Mouse (Mus musculus) cerebellum, adult 11 months (tissue): ENCODE results near the gene Ace3.
"Not testable (repeated sequence)": the region's sequence is repeated elsewhere in the genome, so short reads cannot be mapped to it uniquely, and the experiment has no call there.

Source experiments
- DNase-seq: peaks from one replicate; pipeline ENCODE4 v3.0.0; 2022

Gene Ace3

DNA sequence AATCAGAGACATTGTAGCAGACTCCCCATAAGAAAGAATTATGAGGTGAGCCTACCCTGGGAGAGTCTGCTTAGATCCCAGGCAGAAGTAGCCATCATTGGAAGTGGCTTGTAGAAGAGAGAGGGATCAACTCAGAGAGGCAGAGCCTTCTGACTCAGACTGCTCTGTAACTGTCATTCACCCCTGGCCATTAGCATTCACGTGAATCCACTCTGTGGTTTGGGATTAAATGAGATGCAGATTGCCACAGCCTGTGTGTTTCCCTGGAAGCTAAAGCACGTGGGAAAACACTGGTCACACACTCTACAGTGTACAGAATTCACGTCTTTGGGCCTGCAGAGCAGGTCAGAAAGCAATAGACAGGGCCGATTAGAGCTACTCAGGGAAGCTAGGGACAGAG, 10.0 kb upstream of the Ace3 start:
- DNase-seq: no peak

DNA sequence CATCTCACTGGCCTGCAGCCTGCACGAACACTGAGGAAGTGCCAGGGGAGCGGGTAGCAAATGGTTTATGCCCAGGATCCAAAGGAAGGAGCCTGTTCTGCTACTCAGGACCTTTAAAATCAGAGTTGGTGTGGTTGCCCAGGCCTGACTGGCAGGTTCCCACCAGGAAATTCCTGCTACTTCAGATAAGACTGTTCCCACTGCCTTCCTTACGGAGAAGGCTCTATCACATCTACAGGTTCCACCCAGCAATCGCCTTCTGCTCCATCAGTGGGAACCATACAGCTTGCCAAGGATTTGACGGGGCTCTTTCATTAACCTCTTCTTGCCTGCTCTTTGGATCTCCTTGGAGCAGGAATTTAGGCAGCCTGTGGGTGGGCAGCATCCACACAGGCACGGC, 7.0 kb upstream of the Ace3 start:
- no peak for DNase-seq

DNA sequence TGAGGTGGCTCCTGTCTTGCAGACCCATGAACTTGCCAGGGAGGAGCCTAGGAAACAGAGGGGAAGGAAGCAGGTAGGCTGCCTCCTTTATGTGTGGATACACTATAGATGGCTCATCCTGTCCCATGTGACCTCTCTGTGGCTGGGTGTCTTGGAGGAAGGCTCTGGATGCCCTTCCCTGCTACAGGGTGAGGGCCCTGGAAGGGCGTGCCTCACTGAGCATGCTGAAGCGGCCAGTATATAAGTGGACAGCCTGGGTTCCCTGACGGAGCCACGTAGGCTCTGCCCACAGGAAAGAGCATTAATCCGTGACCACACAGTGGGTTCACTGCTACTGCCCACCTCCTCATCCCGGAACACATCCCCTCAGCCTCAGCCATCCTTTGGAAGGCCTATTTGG, 5.0 kb upstream of the Ace3 start:
- no peak for DNase-seq

DNA sequence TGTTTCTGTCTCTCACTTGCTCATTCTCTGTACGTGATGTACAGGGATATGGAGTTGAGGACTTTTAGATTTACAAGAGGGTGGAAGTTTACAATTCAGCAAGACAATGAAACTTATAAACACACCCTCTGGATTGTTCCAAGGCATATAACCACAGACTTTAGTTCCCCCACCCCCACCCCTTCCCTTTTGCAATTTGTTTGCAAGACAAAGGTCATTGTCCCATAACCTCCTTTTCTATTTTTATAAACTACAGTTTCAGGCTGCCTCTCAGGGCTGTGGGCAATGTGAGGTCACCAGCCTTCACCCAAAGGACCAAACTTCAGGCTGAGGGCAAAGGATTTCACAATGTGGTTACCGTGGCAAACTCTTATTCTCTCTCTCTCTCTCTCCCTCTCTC, 4.2 kb upstream of the Ace3 start:
- no peak for DNase-seq

DNA sequence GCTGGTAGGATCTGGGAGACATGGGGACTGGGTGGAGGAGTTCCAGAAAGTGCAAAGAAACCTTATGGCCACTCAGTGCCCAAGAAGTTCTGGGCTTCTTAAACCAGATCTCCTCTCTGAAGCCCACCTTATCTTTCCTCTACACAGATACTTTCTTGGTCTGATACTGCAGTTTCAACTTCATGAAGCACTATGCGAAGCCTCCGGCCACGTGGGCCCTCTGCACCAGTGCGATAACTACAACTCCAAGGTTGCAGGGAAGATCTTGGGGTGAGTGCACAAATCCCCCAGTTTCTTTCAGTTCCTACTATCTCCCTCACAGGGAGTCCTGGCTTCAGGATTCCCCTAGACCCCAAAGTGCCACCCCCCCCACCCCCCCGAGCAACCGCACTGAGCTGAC, 5.6 kb downstream of the Ace3 start:
- no peak for DNase-seq

DNA sequence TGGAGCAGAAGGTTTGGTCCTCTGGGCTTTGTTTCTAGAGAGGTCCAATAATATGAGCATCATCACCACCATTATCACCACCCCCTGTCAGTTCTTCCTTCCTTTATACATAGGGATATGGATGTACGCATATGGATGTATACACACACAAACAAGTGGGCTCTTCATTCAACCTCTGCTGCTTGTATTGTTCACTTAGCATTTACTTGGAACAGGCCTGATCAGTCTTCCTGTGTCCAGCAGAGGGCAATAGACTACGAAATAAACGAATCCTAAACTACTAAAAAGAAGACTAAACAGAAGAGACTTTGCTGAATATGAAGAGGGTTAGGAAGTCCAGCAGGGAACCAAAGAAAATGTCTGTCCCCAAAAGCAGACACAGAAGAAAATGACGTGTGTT, 7.2 kb downstream of the Ace3 start:
- no peak for DNase-seq

DNA sequence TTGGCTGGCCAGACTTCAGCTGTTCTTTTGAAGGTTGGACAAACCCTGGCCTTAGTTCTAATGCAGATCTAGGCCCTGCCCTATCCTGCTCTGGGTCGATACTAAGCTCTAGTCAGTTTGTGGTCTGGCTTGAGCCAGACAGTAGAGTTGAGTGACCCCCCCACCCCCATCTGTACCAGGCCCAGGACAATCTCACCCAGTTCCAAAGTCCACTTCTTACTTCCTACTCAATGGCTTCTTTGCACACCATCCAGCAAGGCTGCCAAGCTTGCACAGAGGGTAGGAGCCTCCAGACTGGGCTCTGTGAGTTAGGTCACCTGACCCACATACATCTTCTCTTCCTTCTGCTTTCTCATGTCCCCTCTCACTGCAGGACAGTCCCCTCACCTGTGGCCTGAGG, 10.1 kb downstream of the Ace3 start:
- no peak for DNase-seq

DNA sequence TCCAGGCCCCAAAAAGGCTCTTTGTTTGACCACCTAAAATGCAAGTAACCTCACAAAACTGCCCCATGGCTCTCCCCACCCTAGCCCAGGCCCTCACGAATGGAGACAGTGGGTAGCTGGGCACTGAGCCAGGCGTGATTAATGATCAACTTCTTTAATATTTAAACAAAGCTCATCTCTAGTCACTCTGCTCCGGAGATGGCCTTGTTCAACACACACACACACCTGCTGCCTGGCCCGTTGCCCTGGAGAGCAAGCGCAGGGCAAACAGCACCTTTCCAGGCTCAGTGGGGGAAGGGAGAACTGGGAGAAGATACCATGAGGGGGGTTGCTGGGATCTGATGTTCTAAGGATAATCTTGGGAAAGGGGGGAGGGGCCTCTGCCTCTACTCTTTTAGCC, 11.5 kb downstream of the Ace3 start:
- no peak for DNase-seq

DNA sequence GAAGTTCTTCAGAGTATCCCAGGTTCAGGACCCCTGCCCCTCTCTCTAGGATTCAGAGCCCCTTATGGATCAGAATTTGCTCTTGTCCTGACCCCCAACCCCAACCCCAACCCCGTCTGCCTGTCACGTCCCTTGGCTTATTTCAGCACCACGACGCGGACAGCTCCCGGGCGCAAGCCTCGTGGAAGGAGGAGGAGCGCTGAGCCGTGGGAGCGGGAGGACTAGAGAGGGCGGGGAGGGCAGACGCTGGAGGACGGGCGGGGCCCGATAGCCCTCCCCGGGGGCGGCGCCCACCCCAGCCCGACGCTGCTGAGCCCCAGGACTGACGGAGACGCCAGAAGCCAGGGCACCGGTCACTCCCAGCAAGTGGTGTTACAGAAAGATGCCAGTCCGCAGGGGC, 13.3 kb downstream of the Ace3 start, which contains the start of gene Kcnh6:
TSS of gene Kcnh6 (plus strand) at position 304 of the 400 bp plus-strand sequence.
- no peak for DNase-seq

DNA sequence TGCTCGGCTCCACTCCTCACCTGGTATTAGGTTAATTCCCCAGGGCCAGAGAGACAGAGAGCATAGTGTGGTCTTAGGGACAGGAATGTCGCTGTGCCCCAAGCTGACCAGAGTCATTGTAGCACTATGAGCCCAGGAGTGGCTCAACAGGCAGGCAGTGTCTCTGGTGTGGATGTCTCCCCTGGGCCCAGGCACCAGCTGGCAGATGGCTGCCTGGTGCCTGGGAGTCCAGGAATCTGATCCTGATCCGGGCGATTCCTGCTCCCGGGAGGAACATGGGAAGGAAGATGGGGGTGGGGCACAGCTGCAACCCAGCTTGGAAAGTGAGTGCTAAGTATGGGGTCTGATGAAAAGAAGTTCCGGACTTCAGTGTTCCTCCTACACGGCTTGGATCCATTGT, 18.2 kb downstream of the Ace3 start:
- no peak for DNase-seq

DNA sequence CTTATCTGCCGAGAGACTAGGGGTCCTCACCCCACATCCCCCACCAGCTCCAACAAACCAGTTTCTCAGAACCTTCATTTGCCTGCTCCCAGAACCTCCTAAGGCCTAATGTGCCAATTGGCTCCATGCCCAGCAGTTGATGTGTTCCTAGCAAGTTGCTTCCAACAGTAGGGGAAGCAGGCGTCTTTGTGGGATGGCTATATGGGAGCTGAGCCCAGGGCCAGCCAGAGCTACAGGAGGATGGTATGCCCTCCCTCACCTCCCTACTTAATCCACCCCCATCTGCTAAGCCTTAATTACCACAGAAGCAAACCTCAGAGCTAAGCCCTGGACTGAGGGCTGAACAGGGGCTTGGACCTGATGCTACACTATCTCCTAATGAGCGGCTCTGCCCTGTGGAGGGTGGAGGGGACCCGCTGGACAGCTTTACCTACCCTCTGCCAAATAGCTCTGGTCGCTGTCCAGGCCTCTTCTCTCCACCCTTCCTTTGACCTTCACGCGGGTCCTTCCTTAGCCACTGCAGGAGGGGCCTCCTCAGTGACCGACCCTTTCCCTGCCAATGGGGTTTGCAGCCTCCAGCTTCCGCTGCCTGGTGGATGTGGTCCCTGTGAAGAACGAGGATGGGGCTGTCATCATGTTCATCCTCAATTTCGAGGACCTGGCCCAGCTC, 19.2 kb downstream of the Ace3 start:
- DNase-seq: no peak

DNA sequence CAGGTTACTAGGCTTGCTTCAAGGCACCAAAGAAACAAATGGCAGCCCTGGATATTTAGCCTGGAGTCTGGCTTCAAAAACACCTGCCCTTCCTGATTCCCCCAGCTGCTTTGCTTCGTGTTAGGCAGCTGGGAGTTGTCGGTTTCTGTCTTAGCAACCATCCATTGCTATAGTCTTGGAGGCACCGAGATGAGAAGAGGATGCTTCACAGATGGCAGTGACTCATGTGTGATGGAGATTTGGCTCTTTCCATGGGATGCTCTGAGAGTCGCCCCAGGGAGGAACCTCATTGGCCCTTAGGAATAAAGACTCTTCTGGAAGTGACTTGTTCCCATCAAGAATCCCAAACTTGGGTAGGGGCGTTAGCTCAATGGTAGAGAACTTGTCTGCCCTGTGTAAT, 22.0 kb downstream of the Ace3 start:
- no peak for DNase-seq

DNA sequence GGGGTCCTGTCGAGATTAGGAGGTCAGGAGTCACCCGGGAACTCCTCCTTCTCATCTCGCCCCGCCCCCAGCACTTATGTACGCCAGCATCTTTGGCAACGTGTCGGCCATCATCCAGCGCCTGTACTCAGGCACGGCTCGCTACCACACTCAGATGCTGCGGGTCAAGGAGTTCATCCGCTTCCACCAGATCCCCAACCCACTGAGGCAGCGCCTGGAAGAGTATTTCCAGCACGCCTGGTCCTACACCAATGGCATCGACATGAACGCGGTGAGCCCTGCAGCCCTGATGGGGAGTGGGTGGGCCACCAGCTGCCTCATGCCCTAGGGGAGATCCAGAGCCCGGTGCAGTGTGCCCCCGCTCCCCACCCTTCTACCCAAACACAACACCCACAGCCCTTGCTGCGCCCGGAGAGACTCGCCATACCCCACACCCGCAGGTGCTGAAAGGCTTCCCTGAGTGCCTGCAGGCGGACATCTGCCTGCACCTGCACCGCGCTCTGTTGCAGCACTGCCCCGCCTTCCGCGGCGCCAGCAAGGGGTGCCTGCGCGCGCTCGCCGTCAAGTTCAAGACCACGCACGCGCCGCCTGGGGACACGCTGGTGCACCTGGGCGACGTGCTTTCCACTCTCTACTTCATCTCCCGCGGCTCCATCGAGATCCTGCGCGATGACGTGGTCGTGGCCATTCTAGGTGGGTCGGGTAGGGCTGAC, 25.7 kb downstream of the Ace3 start:
- no peak for DNase-seq

DNA sequence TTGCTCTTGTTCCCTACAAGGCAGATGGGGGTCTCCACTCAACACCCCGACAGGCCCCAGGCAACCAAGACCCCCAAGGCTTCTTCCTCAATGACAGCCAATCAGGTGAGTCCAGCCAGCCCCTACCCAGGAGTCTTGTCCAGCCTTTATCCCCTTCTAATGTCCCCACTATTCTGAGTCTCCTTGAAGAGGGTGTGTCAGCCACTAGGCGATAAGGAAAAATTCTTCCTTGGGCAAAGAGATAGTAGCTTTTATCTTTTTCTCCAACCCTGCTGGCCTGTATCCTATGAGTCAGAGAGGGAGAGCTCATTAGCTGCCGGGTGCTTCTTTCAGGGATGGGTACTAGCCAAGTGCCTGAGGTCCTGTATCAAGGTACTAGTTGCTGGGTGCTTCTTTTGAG, 31.3 kb downstream of the Ace3 start:
- DNase-seq: no peak

DNA sequence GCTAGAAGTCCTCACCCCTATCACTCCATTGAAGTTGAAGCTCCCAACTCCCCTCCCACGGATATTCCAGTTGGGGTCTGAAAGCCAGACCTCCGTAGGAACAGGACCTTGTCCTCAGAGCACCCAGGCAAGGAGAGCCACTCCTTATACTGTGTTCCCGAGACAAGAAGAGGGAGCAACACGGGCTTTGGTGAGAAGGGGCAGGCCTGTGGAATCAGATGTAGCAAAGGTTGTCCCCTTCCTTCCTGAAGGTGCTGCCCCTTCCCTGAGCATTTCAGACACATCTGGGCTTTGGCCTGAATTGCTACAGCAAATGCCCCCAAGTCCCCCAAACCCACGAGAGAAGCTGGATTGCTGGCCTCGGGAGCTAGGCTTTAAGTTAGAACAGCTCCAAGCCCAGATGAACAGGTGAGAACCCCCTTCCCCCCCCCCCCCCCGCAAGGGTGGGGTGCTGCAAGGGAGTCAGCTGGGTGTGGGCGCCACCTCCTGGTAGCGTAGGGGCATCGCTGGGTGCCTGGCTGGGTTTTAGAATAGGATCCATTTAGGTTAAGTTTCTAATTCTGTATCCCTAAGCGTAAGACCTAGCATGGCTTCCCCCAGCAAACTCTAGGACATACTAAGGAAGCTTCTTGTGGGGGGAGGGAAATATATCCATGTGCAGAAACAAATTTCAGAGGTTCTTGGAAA, 32.1 kb downstream of the Ace3 start:
- DNase-seq: peak; percentile 63

DNA sequence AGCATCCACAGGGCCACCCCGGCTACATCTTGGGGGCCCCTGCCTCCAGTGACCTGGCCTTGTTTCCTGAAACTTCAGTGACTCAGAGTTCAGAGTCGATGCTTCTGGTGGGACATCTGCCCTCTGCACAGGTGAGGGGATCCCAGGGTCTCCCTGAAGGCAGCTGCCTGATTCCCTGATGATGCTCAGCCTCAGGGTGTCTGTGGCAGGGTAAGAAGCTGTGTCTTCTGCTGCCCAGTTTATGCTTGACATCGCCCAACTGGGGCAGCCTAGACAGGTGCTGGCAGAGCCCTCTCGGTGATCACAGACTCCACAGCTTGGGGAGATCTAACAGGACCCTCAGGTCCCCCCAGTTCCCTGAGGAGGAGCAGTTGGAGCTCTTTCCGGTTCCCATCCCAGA, 33.1 kb downstream of the Ace3 start:
- DNase-seq: no peak

DNA sequence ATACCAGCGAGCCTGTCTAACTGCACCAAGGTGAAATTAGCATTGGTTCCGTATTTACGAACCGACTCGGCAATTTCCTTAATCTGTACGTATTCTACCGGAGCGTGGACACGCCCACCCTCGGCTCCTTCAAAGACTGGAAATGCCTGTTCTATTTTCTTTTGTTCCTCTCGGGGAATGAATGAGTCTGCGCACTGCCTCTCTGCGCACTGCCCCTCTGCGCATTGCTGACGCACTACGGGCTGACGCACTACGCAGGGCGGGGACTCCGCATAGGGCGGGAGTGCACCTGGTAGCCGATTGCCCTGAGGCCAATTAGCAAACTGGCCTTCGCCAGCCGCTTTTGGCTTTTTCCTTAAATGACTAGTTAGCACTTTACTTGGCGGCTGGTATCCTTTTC, 37.6 kb downstream of the Ace3 start:
- not testable (repeated sequence) for DNase-seq

DNA sequence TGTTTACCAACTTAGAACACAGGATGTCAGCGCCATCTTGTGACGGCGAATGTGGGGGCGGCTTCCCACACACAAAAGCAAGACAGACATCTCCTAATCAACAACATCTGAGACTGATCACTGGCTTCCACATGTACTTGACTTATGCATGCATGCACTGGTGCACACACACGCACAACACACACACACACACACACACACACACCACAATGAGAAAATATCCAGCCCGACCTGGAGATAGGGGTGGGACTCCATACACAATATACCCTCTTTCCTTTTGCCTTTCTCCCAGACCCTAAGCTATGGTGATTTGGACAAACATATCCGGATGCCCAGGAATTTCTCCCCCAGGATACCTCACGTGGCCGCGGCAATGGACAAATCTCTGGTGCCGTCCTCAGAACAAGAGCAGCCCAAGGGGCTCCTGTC, 39.0 kb downstream of the Ace3 start:
- no peak for DNase-seq

DNA sequence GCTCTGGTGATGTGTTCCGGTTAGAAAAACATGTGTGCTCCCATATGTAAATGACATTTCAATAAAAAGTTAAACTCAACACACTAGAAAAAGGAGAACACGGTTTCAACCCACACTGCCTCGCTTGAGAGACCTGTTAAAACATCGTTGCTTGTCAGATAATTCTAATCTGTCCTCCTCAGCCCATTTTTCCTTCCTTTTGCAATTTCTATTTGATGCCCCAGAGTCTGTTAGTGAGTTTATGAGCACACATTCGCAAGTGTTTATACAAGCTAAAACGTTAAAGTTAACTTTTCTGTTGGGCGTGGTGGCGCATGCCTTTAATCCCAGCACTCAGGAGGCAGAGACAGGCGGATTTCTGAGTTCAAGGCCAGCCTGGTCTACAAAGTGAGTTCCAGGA, 40.5 kb downstream of the Ace3 start:
- DNase-seq: no peak

DNA sequence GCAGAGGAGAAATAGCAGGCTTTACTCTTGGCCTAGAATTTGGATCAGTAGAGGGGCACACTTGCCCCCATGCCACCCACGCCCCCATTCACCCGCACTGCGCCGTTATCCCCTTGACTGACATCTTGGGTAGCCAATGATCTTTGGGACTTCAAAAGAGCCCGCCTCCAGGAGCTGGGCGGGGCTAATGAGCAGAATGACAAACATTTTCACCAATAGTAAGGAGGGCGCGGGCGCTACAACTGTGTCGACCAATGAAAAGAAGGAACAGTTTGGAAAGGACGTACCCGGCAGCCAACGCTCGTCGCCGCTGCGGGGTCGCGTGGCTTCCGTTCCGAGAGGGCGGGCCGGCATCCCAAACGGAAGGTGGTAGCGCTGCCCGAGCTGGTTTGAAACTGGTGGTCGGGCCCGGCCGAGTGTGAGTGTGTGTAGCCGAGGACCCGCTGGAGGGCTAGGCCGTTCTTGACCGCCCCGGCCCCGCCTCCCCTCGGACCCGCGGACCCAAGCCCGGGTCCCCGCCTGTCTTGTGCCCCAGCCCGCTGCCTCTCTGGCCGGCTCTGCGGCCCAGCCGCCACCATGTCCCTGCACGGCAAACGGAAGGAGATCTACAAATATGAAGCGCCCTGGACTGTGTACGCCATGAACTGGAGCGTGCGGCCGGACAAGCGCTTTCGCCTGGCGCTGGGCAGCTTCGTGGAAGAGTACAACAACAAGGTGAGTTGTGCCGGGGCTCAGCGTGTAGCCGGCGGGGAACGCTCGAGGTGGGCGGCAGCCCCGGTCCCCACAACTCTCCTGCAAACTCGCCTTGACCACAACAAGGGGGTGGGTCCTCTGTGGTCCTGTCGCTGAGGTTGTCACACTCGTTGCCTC, 42.3 kb downstream of the Ace3 start, which contains the start of gene Dcaf7:
TSS of gene Dcaf7 (plus strand) at position 325 of the 870 bp plus-strand sequence.
- peak; percentile 98 for DNase-seq

DNA sequence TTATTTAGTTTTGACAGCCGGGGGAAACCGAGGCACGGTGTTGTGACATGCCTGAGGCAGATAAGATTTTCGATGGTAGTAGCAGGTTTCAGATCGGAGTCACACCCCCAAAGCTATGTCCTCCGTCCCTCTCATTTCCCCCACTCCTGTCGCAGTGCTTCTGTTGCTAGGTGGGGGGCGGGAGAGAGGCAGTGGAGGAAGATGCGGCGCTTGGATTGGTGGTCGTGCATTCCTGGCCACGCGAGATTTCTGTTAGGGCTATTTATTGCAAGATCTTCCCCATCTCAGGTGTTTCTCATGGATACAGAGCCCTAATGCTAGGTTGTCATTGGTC, 42.9 kb downstream of the Ace3 start:
- DNase-seq: peak; percentile 47

DNA sequence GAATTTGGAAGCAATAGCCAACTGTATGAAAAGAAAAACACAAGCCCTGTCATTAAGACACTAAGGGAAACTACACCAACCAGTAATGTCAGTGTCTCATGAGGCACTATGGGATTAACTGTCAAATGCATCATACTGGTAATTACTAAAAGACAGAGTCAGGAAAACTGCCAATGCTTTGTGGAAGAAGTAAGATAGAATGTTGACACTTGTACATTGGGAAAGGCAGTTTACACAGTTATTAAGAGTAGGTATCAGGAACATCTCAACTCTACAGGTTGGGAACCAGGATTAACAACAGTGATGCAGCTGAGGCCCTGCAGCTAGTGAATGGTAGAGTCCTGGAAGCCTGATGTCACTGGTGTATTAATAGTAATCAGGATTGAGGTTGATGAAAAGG, 49.9 kb downstream of the Ace3 start:
- no peak for DNase-seq

DNA sequence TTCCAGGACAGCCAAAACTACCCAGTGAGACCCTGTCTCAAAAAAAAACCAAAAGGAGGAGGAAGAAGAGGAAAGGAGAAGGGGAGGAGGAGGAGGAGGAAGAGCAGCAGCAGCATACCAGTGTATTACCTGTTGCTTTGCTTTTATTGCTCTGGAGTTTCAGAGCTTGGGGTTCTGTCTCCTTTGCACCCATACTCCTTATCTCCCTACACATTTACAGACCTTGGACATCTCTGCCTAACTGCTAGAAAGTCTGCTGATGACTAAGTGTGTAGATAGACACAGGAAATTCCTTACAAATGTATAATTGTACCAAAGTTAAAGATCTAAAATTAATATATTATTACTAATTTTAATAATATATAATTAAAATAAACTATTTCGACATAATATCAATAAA, 50.8 kb downstream of the Ace3 start:
- no peak for DNase-seq
